Mouse (Mus musculus) liver, adult 2 months (tissue): ENCODE measurements around the gene Pnlip.

ENCODE experiments used
- CTCF ChIP-seq: fragments of 200-500 bp; IDR thresholded peaks from 2 replicates; pipeline ENCODE4 v1.5.1; 2011; ENCODE audit warnings: low read depth, low read length, control low read depth
- POLR2A ChIP-seq: fragments of 200-500 bp; IDR thresholded peaks from 2 replicates; pipeline ENCODE4 v1.6.1; 2011; ENCODE audit warnings: low read length, control low read depth; ENCODE audit not compliant: insufficient read depth; ENCODE audit errors: extremely low read depth

GRCm38 (mm10) chr19:58695314-58695713, 43.0 kb downstream of the Pnlip start:
- TF ChIP-seq CTCF (no peak), POLR2A (no peak)
